Mouse (Mus musculus): Measurements from ENCODE around the gene Gm6502. TPM values are rescaled to one million over a fixed set of nuclear protein-coding genes. Genes with fewer than 3 reads are reported as not detected.
"Not testable (repeated sequence)": the region's sequence is repeated elsewhere in the genome, so short reads cannot be mapped to it uniquely, and the experiment has no call there.

Gm6502 gene
- not detected in 2 replicates for polyA plus RNA-seq (2016; fragmentation: Nextera tagmentation; extraction: Ambion mirVana)

DNA sequence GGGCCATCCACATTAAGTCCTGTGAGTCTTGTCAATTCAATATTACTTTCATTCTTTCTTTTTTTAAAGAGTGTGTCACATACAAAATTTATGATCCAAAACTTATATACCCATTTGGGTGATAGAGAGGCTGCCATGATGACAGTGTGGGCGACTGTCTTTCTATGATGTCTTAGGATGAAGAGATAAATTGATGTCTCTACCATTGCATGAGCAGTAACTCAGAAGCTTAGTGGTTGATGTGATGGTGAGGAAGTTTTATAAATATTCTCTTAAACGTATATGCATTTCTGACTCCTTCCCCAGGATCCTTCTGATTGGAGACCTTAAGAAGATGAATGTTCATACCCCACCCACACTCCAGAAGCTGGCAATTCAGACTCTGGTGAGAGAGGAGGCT, at the start of gene Gm6502:
Gm6502 (plus strand) TSS at position 301 of the 400 bp plus-strand sequence.
- not testable (repeated sequence) for H3K4me3 ChIP-seq; H3K9me3 ChIP-seq; H3K4me1 ChIP-seq; DNase-seq (ENCODE audit: extremely low spot score, low spot score); H3K36me3 ChIP-seq (replicated peaks); H3K27me3 ChIP-seq (ENCODE audit: poor library complexity, severe bottlenecking); H3K27ac ChIP-seq
- WGBS = no CpG with 5 or more reads among the region's 2 CpGs

DNA sequence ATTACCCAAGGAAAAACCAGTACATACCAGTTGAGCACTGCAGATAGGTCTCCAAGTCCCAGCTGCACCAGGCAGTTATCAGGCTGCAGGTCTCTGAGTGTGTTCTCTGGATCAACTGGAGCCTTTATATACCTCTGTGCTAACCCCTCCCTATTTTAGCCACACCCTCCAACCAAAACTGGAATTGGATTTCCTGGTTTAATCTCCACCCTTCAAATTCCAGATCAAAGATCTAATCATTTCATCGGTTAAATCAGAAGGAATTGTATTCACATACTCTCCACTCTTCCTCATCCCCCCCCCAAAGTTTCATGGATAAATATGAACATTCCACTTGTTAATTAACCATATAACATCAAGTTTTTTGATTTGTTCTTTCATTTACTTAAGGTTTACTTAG, 7.5 kb upstream of the Gm6502 start, which contains the start of gene A430089I19Rik:
A430089I19Rik (minus strand) TSS at position 101 of the 400 bp plus-strand sequence.
- not testable (repeated sequence) for H3K4me1 ChIP-seq; H3K4me3 ChIP-seq; H3K27ac ChIP-seq; DNase-seq (ENCODE audit: extremely low spot score, low spot score); H3K27me3 ChIP-seq (ENCODE audit: poor library complexity, severe bottlenecking); H3K9me3 ChIP-seq; H3K36me3 ChIP-seq (replicated peaks)
- 90% methylated on average over 1 of the region's 1 CpGs for WGBS

DNA sequence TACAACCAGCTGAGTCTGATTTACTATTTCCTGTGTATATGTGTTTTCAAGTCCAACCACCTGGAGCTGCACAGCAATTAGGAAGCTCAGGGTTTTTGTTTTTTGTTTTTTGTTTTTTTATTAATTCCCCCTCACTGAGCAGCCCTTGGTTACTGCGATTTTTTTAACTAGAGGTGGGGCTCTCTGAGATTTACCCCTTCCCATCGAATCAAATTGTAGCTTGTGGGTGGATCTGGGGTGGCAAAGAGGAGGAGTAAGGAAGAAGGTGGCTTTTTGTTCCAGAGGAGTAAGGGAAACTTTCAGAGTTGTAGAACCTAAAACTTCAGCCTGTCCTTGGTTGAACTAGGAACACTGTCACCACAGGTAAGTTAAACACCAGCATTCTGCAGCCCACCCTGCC, 25.2 kb downstream of the Gm6502 start, which contains the start of gene AA792892:
AA792892 (plus strand) TSS at position 301 of the 400 bp plus-strand sequence.
- H3K27me3 ChIP-seq (ENCODE audit: poor library complexity, severe bottlenecking); H3K27ac ChIP-seq; DNase-seq (ENCODE audit: extremely low spot score, low spot score); H3K4me3 ChIP-seq; H3K4me1 ChIP-seq; H3K9me3 ChIP-seq; H3K36me3 ChIP-seq (replicated peaks): not testable (repeated sequence)
- no CpG with 5 or more reads among the region's 2 CpGs for WGBS

Other genes starting within 250 kb of the Gm6502 start
- gene BC061212, start 243.9 kb upstream of the Gm6502 start, polyA plus RNA-seq (2016; fragmentation: Nextera tagmentation; extraction: Ambion mirVana) = not detected in 2 replicates
- gene Gm6351, start 238.1 kb upstream of the Gm6502 start, polyA plus RNA-seq (2016; fragmentation: Nextera tagmentation; extraction: Ambion mirVana) = not detected in 2 replicates
- gene Gm3106, start 96.4 kb upstream of the Gm6502 start, polyA plus RNA-seq (2016; fragmentation: Nextera tagmentation; extraction: Ambion mirVana) = not detected in 2 replicates
- gene A430089I19Rik, start 7.6 kb upstream of the Gm6502 start, polyA plus RNA-seq (2016; fragmentation: Nextera tagmentation; extraction: Ambion mirVana) = not detected in 2 replicates
- gene AA792892, start 25.3 kb downstream of the Gm6502 start, polyA plus RNA-seq (2016; fragmentation: Nextera tagmentation; extraction: Ambion mirVana) = not detected in 2 replicates
- gene Gm7682, start 131.3 kb downstream of the Gm6502 start, polyA plus RNA-seq (2016; fragmentation: Nextera tagmentation; extraction: Ambion mirVana) = not detected in 2 replicates
- not detected in 2 replicates for gene Gm3139, start 211.9 kb downstream of the Gm6502 start, polyA plus RNA-seq (2016; fragmentation: Nextera tagmentation; extraction: Ambion mirVana)

All from forebrain, embryonic 10.5 days (tissue).